Mouse (Mus musculus) liver, embryonic 14.5 days (tissue): ENCODE measurements around the gene Themis2. TPM values are rescaled to one million over a fixed set of nuclear protein-coding genes. Genes with fewer than 3 reads are reported as not detected.

Experiments
- ATAC-seq: fragments of 200-750 bp; cut with Nextera tagmentation; 2 replicates; pipeline ENCODE4 v1.8.0; 2017; ENCODE audit warnings: moderate number of reproducible peaks, mild to moderate bottlenecking, moderate library complexity; ENCODE audit not compliant: insufficient read depth
- DNase-seq, 3 experiments: peaks; one replicate each; pipeline ENCODE4 v3.0.0-alpha.2; 2012 to 2013; ENCODE audit warnings: low read depth in 3 of 3, low spot score in 3 of 3
- H3K27ac ChIP-seq: fragments of 300-500 bp; sonication (generic); 2 replicates; pipeline ENCODE4 v1.5.1; 2014; ENCODE audit warnings: moderate library complexity, mild to moderate bottlenecking, control low read depth, inconsistent platforms
- H3K27me3 ChIP-seq: fragments of 300-500 bp; sonication (generic); 2 replicates; pipeline ENCODE4 v1.6.1; 2014; ENCODE audit warnings: mild to moderate bottlenecking, low read length, moderate library complexity; ENCODE audit not compliant: control insufficient read depth, insufficient read depth
- H3K36me3 ChIP-seq: fragments of 300-500 bp; sonication (generic); replicated peaks from 2 replicates; pipeline ENCODE4 v1.6.1; 2014; ENCODE audit warnings: low read depth; ENCODE audit not compliant: control insufficient read depth, insufficient read depth
- H3K4me1 ChIP-seq, 2 experiments: fragments of 200-500 bp in 1 of 2; fragments of 300-500 bp in 1 of 2; sonication (generic) in 1 of 2; replicated peaks; 2 replicates each; pipeline ENCODE4 v1.6.1; 2012 to 2014; ENCODE audit warnings: antibody characterized with exemption in 1 of 2, inconsistent platforms in 1 of 2, low read length in 1 of 2; ENCODE audit not compliant: control insufficient read depth in 2 of 2, insufficient read depth in 2 of 2
- H3K4me2 ChIP-seq: fragments of 300-500 bp; sonication (generic); 2 replicates; pipeline ENCODE4 v1.6.1; 2014; ENCODE audit warnings: low read depth, mild to moderate bottlenecking, control low read depth, moderate library complexity
- H3K4me3 ChIP-seq, 2 experiments: fragments of 200-500 bp in 1 of 2; fragments of 300-500 bp in 1 of 2; sonication (generic) in 1 of 2; 2 replicates each; pipeline ENCODE4 v1.5.1; 2012 to 2014; ENCODE audit warnings: low read depth in 2 of 2, low read length in 2 of 2, mild to moderate bottlenecking in 2 of 2, control low read depth in 1 of 2, inconsistent platforms in 1 of 2, moderate library complexity in 1 of 2; ENCODE audit not compliant: insufficient read depth in 1 of 2
- H3K9ac ChIP-seq: fragments of 300-500 bp; sonication (generic); replicated peaks from 2 replicates; pipeline ENCODE4 v1.6.1; 2014; ENCODE audit warnings: mild to moderate bottlenecking, control low read depth, moderate library complexity
- H3K9me3 ChIP-seq: fragments of 300-500 bp; sonication (generic); 2 replicates; pipeline ENCODE4 v1.6.1; 2016; ENCODE audit warnings: low read length, mixed read lengths; ENCODE audit not compliant: control insufficient read depth
- CTCF ChIP-seq: IDR thresholded peaks from 2 replicates; pipeline ENCODE4 v1.5.1; 2016; ENCODE audit warnings: antibody characterized with exemption, low read depth, control low read depth
- EP300 ChIP-seq: IDR thresholded peaks from 2 replicates; pipeline ENCODE4 v1.6.1; 2016; ENCODE audit warnings: antibody characterized with exemption, low read depth
- WGBS: fragments of 180-500 bp; shearing (Covaris S2); extraction: QIAGEN DNeasy Blood & Tissue Kit; methylation state at CpG from one replicate; pipeline ENCODE4 v1.1.7; 2014; ENCODE audit not compliant: insufficient replicate concordance; 5-methylcytosine and 5-hydroxymethylcytosine counted together
- polyA plus RNA-seq, 2 experiments: library from polyadenylated mRNA; depleted of rRNA in 1 of 2; stranded (reverse) in 1 of 2; unstranded in 1 of 2; fragments of >200 nt; fragmentation: Nextera tagmentation in 1 of 2; extraction: Ambion mirVana in 1 of 2; gene quantifications; 2 replicates each; pipeline versions ENCODE4 v1.2.1 to v1.2.3; 2012 to 2014

Themis2 gene
- polyA plus RNA-seq, 2 experiments: 2.3 to 2.5 TPM

- H3K36me3 ChIP-seq: no peaks in the 10 kb centered on the region
- 47% methylated on average over 5 of the region's 5 CpGs for WGBS
- ATAC-seq (no peak), DNase-seq (no peak)
- TF ChIP-seq CTCF: no peak
- no peak overlapping the region for H3K4me3 ChIP-seq
- no peaks in the 10 kb centered on the region for H3K27me3 ChIP-seq
- no peak overlapping the region for H3K9ac ChIP-seq
- H3K9me3 ChIP-seq: no peaks in the 10 kb centered on the region
- no peak overlapping the region for H3K27ac ChIP-seq
- peaks cover 0 to 5% of the 10 kb centered on the region in 2 experiments; a peak in 2 of 4 replicates for H3K4me1 ChIP-seq
- H3K4me2 ChIP-seq: no peak overlapping the region
Observed at GRCm38 (mm10) chr4:132809621-132810020, 13.4 kb upstream of the Themis2 start.

GRCm38 (mm10) chr4:132807771-132808641 lies 11.8 kb upstream of the Themis2 start:
- H3K27me3 ChIP-seq: no peaks in the 10 kb centered on the region
- no peaks in the 10 kb centered on the region for H3K9me3 ChIP-seq
- ATAC-seq (no peak), DNase-seq (no peak)
- peaks cover 0 to 5% of the 10 kb centered on the region in 2 experiments; a peak in 2 of 4 replicates for H3K4me1 ChIP-seq
- H3K27ac ChIP-seq: no peak overlapping the region
- no peak overlapping the region for H3K4me3 ChIP-seq
- no peak overlapping the region for H3K4me2 ChIP-seq
- H3K36me3 ChIP-seq: no peaks in the 10 kb centered on the region
- WGBS: 28% methylated on average over 5 of the region's 5 CpGs
- no peak for TF ChIP-seq CTCF
- TF ChIP-seq EP300: no peak
- no peak overlapping the region for H3K9ac ChIP-seq

GRCm38 (mm10) chr4:132806620-132807191 lies 10.5 kb upstream of the Themis2 start:
- no peak for DNase-seq
- Histone ChIP-seq H3K4me1 (peaks cover 0 to 12% of the 10 kb centered on the region in 2 experiments; a peak in 3 of 4 replicates), H3K9me3 (no peaks in the 10 kb centered on the region), H3K27me3 (no peaks in the 10 kb centered on the region), H3K9ac (no peak overlapping the region), H3K4me2 (no peak overlapping the region), H3K36me3 (no peaks in the 10 kb centered on the region), H3K4me3 (no peak overlapping the region), H3K27ac (no peak overlapping the region)
- ATAC-seq: no peak
- no peak for TF ChIP-seq CTCF
- TF ChIP-seq EP300: no peak
- WGBS: 62% methylated on average over 7 of the region's 7 CpGs

GRCm38 (mm10) chr4:132805599-132806197 lies 9.5 kb upstream of the Themis2 start:
- H3K4me1 ChIP-seq: peaks cover 0 to 19% of the 10 kb centered on the region in 2 experiments; a peak in 3 of 4 replicates
- H3K27ac ChIP-seq: no peak overlapping the region
- H3K4me2 ChIP-seq: no peak overlapping the region
- no peak overlapping the region for H3K4me3 ChIP-seq
- H3K9me3 ChIP-seq: no peaks in the 10 kb centered on the region
- H3K27me3 ChIP-seq: no peaks in the 10 kb centered on the region
- 75% methylated on average over 12 of the region's 12 CpGs for WGBS
- ATAC-seq: no peak
- TF ChIP-seq CTCF: no peak
- no peak for TF ChIP-seq EP300
- no peak for DNase-seq
- no peak overlapping the region for H3K9ac ChIP-seq
- H3K36me3 ChIP-seq: no peaks in the 10 kb centered on the region

GRCm38 (mm10) chr4:132805146-132805545 lies 9.0 kb upstream of the Themis2 start:
- H3K27me3 ChIP-seq: no peaks in the 10 kb centered on the region
- no peak overlapping the region for H3K4me3 ChIP-seq
- DNase-seq: no peak
- H3K9me3 ChIP-seq: no peaks in the 10 kb centered on the region
- H3K4me2 ChIP-seq: no peak overlapping the region
- TF ChIP-seq EP300: no peak
- TF ChIP-seq CTCF: no peak
- no peak overlapping the region for H3K9ac ChIP-seq
- no peaks in the 10 kb centered on the region for H3K36me3 ChIP-seq
- no peak for ATAC-seq
- 55% methylated on average over 5 of the region's 5 CpGs for WGBS
- H3K27ac ChIP-seq: no peak overlapping the region
- H3K4me1 ChIP-seq: peaks cover 0 to 19% of the 10 kb centered on the region in 2 experiments; a peak in 3 of 4 replicates
